Mouse (Mus musculus) erythroid progenitor cell, adult 5-6 weeks (primary cell): ENCODE results near the gene Muc3a. TPM values are rescaled to one million over a fixed set of nuclear protein-coding genes. Genes with fewer than 3 reads are reported as not detected.

ENCODE experiments used
- ATAC-seq: replicated peaks from 2 replicates; pipeline ENCODE4 v1.8.0; 2016; ENCODE audit warnings: moderate number of reproducible peaks, mild to moderate bottlenecking, moderate TSS enrichment, inconsistent platforms; ENCODE audit not compliant: poor library complexity, low FRiP score, severe bottlenecking
- total RNA-seq, 2 experiments: library from RNA; stranded (forward) in 1 of 2; stranded (reverse) in 1 of 2; fragments of 150-400 nt in 1 of 2; fragments of 186-747, 209-891 nt in 1 of 2; gene quantifications; 2 replicates each; pipeline versions ENCODE4 v1.2.3 to v1.2.4; 2015 to 2017; ENCODE audit warnings: low replicate concordance in 2 of 2

Gene Muc3a
- total RNA-seq (2015; ENCODE audit: low replicate concordance) (0.42 TPM in 1 of 2 replicates, not detected in the other), total RNA-seq (2017; ENCODE audit: low replicate concordance) (0.64 TPM in 1 of 2 replicates, not detected in the other)

DNA sequence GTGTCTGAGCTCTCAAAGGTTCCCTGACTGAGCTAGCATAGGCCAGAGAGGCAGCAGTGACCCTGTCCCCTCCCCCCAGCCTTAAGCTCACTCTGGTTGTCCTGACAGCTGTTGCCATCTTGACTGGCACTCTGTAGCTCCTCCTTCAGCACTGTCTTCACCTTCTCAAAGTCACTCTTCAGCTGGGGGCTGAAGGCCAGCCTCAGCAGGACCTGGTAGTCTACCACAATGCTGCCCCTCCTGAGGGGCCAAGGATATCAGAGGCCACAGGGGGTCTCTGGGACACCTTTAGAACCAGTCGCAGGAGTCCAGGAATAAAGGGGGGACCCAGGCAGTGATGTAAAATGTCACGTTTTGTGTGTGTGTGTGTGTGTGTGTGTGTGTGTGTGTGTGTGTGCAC lies at the start of gene Muc3a:
Gene Muc3a (minus strand): TSS at position 101 of the 400 bp plus-strand sequence.
- ATAC-seq: no peak

DNA sequence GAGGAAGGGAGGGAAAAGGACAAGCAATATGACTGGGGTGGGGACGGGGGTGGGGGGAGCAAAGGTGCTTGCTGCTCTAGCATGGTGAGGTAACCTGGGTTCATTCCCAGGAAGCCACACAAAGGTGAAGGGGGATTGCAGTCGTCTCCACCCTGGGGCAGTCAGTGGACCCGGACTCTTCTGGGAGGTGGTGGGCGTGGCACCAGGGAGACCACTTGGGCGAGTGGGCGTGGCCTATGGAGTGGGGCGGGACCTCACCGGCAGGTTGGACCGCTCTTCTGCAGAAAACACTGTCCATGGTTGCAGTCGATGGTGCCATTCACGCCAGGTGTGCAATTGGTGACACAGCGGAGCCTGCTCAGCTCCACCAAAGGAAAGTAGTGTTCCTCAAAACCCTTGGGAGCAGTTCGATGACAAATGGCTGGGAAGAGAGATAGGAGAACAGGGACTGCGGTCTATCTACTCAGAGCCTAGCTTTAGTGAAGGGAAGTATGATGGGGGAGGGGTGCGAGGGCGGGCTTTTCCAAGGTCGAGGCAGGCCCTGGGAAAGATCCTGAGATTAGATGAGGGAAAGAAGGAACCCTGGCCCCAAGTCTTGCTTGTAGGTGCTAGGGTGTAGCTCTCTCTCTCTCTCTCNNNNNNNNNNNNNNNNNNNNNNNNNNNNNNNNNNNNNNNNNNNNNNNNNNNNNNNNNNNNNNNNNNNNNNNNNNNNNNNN lies 917 bp downstream of the Muc3a start:
- no peak for ATAC-seq

DNA sequence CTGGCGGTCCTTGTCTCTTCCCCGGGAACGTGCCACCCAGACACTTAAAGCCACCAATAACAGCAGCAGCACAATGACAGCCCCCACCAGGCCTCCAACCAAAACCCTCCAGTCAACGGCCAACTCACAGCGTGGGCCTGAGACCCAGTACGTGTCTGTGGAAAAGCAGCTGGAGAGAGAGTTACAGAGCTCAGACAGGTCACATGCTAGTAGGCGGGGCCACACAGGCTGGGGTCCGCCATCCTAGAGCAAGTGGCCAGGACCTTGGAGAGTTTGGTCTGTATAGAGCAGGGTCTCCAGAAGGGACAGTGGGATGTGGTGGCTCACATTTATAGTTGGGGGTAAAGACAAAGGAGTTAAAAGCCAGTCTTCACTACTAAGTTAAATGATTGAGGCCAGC lies 1.5 kb downstream of the Muc3a start:
- ATAC-seq: no peak

DNA sequence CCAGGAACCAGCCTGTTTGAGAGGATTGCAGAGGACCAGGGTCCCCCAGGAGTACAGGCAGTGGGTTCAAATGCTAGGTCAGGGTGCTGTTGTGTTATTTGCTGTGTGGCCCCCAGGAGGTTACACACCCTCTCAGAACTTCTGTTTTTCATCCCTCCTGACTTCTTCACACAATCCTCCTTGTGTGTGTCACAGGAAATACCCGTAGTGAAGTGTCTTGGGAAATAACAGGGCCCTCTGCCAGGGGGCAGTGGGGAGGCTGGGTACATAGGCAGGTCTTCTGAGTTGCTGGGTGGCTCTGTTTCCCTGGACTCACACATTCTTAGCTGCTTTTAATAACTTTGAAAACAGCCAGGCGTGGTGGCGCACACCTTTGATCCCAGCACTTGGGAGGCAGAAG lies 6.9 kb downstream of the Muc3a start:
- no peak for ATAC-seq

DNA sequence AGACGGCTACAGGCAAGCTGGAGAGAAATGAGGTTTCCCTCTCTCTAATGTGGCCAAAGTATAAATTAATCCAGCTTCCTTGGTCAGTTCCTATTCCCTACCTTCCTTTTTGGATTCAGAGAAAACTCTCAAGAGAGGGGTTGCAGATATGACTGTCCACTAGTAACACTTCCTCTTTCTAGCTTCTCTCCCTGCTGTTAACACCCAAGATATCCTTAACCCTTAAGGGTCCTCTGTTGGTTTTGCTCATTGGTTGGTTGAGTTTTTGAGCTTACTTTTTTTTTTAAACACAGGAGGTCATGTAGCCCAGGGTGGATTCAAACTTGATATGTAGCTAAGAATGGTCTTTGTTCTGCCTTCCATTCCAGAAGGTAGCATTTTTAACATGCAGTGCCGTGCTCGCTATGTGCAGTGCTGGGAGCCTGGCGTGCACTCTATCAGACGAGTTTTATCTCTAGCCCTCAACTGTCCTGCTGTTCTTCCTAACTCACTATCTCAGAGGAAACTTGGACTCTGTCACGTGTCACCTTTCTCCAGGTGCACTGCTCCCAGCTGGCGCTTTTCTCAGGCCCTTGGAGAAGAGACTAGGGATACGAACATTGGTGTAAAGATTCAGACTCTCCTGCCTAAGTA lies 17.6 kb downstream of the Muc3a start:
- no peak for ATAC-seq

DNA sequence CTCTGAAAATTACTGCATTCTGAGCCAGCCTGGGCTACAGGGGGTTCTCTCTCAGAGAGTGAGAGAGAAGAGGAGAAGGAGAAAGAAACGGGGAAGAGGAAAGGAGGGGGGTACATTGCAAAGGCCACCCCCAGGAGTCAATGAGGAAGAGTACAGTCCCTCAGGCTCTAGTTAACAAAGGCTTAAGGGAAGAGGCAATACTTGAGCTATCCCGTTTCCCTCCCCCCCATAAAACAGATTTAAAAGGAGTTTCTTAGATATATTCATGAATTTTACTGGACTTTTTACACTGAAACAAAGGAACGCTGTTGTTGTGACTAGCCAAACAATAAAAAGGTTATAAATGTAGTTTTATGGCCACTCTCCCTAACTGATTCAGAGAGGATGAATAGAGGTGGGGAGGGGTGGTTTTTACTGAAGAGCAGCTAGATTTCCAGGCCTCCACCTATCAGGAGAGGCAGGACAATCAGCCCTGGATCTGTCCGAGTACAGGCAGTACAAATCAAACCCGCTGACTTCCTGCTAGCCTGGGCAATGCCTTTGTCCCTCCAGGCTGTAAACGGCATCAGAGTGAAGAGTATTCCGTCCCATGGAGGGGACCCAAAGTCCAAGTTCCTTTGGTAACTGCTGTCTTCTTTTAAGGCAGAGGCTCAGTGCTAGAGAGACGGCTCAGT lies 18.8 kb downstream of the Muc3a start:
- ATAC-seq: no peak

DNA sequence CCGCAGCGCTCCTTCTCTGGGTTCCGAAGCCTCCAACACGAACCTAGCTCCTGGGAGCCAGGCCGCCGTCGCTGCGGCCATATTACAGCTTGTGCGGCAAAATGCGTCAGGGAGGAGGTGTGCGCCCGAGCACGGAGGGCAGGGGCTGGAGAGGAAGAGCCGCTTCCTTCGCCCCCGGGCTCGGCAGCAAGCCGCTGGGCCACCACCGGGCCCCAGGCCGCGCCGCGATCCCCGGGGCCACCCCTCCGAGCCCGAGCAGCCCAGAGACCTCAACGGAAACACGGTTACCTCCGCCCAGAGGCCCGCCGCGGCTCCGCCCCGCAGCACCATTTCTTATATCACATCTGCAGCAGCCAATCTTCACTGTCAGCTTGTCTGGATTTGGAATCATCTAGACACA lies 22.9 kb downstream of the Muc3a start:
- peak; percentile 49 for ATAC-seq

DNA sequence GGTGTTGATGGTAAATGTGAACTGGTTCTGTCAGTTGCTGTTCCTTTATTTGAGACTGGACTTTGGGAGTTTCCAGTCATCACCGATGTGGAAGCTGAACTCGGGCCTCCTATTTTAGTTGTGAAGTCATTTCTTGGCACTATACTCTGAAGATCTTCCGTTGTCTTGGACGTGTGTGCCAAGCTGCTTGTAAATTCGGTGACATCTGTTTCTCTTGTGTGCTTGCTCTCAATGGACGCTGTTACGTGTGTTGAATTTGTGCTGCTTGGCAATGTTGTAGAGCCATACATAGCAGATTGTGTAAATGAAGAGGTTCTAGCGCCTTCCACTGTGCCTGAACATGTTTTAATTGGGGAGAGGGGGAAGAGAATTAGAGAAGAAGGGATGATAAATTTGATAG lies 26.8 kb downstream of the Muc3a start:
- no peak for ATAC-seq

DNA sequence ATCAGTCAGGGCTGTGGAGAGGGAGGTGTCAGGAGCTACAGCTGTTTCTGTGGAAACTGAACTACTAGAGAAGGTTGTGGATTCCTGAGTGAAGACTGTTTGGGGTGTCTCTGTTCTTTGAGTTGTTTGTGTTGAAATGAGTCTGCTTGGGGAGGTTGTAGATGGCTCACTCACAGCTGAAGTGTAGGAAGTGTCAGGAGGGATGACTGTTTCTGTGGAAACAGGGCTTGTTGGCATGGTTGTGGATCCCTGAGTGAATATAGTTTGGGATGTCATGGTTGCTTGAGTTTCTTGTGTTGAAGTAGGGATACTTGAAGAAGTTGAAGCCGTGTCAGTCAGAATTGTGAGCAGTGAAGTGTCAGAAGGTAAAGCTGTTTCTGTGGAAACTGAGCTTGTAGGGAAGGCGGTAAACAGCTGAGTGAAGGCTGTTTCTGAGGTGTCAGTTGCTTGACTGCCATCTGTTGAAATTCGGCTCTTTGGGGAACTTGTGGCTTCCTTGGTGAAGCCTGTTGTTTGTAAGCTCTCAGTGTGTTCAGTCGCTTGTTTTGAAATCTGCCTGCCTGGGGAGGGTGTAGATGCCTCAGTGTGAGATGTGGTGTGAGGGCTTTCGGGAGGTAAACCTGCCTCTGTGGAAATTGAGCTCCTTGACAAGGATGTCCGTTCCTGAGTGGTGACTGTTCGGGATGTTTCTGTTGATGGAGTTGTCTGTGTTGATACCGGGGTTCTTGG lies 32.4 kb downstream of the Muc3a start:
- peak; percentile 34; the same call in 1 of the 2 replicates for ATAC-seq

DNA sequence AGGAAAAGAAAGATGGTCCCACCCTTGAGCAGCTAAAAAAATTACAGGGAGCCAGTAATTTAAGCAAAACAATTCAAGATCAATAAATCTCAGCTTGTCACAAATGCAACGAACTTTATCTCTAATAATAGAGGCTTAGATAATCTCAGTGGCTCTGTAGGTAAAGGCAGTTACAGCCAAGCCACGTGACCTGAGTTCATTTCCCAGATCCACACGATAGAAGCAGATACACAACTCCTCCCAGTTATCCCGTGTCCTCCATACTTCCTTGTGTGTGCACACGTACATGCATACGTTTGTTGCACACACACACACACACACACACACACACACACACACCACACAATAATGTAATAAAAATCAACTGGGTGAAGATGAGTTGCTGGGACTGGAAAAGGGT lies 38.2 kb downstream of the Muc3a start:
- ATAC-seq: no peak

DNA sequence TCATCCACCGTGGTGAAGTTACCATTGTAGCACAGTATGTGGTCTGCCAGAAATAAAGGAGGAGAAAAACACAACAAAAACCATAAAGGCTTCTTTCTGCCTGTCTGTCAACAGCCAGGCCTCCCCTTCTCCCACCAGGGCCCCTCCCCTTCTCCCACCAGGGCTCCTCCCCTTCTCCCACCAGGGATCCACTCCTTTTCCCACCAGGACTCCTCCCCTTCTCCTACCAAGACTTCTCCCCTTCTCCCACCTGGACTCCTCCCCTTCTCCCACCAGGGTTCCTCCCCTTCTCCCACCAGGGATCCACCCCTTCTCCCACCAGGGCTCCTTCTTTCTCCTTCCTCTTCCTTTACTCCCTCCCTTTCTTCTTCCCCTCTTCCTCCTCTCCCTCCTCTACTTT lies 39.6 kb downstream of the Muc3a start:
- no peak for ATAC-seq

DNA sequence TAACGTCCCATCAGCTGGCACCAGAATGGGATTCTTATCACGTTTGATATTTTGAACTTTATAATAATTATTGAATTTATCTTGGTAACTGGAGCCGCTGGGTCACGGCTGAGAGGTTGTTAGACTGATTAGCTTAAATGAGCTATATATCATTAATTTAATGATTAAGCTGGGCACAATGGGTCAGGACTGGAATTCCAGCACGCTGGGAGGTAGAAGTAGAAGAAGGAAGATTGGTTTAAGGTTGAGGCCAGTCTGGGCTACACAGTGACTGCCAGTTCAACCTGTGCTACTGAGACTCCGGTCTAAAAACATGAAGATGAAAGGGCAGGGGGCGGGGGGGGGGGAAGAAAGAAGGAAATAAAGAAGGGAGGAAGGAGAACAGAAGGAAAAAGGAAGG lies 40.7 kb downstream of the Muc3a start:
- ATAC-seq: no peak

DNA sequence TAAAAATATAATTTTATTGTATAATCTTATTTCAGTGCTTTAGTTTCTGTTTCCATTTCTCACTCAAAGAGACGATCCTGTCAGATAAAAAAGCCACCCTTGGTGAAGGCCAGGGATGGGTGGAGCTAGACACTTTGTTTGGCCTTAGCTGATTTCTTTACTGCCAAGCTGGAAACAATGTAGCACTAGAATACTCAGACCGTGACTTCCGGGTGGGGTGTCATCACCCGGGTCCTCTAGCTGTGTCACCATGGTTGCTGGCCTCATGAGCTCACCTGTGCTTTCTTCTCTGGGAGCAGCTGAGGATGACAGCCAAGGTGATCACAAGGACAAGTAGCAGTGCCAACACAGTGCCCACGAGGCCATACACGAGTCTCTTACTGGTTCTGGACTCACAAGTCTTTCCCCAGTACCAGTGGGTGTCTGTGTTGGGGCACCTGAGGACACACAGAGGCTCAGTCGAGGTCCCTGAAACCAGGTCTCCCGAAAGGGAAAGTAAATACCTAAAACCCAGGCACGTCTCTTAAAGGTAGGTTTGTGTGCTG lies 41.3 kb downstream of the Muc3a start:
- no peak for ATAC-seq

DNA sequence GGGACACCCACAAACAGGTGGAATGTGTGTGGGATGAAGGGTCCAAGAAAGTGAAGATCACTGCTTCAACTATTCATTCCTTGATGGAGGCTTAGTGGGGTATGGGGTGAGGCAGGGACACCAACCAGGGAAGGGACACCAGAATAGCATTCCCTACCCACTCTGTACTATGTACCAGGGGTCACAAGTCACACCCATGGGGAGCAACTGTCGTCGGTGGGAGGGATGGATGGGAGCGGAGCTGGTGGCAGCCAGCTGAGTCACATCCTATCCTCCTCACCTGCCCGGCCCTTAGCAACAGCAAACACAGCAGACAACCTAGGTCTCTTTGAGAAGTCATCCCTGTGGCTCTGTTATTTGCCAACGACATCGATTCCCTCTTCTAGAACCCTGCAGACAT lies 44.6 kb downstream of the Muc3a start:
- ATAC-seq: no peak

DNA sequence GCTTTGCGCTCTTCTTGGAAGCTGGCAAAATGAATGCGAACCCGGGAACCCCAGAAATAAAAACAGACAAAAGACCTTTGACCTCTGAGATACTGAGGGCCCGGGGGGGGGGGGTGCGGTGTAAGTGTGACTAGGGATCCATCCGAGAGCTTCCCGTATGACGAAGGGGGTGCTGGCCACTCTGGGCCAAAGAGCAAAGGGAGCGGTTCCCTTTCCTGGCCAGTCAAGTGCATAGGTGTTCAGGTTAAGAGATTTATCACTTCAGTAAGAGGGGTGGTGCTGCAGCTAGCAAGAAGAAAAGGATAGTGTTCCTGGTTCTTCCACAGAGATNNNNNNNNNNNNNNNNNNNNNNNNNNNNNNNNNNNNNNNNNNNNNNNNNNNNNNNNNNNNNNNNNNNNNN lies 46.2 kb downstream of the Muc3a start:
- ATAC-seq: no peak

DNA sequence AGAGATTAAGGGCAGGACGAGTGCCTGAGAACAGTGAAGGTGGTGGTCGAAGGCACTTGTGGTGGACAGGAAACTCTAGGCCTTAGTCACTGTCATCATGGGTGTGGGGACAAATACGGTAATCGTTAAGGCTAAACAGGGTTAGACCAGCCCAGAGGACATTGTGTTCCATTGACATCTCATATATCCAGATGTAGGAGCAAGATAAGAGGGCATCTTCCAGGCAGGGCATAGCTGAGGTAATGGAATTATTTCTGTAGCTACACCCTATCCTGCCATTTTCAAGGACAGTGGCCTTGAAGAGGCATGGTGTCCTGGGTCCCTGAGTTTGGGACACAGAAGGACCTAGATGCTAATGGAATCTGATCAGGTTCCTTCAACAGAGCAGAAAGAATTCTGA lies 50.3 kb downstream of the Muc3a start:
- ATAC-seq: no peak

DNA sequence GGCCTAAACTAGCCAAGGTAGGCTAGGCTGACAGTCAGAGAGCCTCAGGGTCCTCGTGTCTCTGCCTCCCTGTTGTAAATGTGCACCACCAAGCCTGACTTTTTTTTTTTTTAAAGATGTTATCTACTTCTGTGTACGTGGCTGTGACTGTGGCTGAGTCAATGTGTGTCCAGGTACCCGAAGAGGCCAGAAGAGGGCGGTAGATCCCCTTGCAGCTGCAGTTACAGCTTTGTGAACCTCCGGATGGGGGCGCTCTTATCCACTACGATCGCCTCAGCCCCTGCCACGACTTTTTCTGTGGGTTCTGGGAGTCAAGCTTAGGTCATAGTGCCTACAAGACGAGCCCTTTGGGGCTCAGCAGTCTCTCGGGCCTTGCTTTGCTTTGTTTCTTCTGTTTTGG lies 52.7 kb downstream of the Muc3a start:
- no peak for ATAC-seq
